Mouse (Mus musculus) spleen, adult 2 months (tissue): ENCODE data around the gene Xrcc6.

Source experiments
- CTCF ChIP-seq: fragments of 200-500 bp; IDR thresholded peaks from 2 replicates; pipeline ENCODE4 v1.5.1; 2011; ENCODE audit warnings: mild to moderate bottlenecking, inconsistent platforms; ENCODE audit not compliant: insufficient read depth, insufficient read length, insufficient replicate concordance; ENCODE audit errors: extremely low read depth
- POLR2A ChIP-seq: fragments of 200-500 bp; IDR thresholded peaks from 2 replicates; pipeline ENCODE4 v1.6.1; 2011; ENCODE audit warnings: low read depth, low read length, inconsistent platforms

DNA sequence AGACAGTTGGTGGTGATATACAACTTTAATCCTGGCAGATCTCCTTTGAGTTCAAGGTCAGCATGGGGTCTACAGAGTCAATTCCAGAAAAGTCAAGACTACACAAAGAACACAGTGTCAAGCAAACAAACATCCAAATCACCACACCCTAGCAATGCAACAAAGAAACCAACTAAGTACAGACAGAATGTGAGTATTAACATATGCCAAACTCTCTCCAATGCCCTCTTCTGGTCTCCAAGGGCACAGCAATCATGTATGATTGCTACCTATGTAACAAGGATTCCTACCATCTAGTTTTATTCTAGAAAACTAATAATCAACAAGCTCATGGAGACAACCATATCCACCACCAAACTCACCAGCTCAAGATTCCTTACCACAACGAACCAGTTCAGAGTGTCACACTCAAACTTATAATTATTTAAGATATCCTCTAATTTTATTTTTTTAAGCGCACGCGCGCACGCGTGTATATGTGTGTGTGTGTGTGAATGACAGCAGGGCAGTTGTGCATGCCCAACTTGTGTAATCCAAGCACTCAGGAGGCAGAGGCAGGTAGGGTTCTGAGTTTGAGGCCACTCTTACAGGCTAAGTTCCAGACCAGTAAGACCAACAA is 56.6 kb downstream of the Xrcc6 start:
- TF ChIP-seq POLR2A, result no peak
- no peak for TF ChIP-seq CTCF
